Mouse (Mus musculus) liver, embryonic 14.5 days (tissue): ENCODE measurements at regions not wholly inside any gene's neighbourhood (a gene's known extent, or its start where the extent isn't known, plus 50 kb on each side); places are given as distances from the start of the nearest gene placed in this dataset.

ENCODE experiments used
- ATAC-seq: fragments of 200-750 bp; cut with Nextera tagmentation; 2 replicates; pipeline ENCODE4 v1.8.0; 2017; ENCODE audit warnings: moderate number of reproducible peaks, mild to moderate bottlenecking, moderate library complexity; ENCODE audit not compliant: insufficient read depth
- DNase-seq, 3 experiments: peaks; one replicate each; pipeline ENCODE4 v3.0.0-alpha.2; 2012 to 2013; ENCODE audit warnings: low read depth in 3 of 3, low spot score in 3 of 3
- H3K27ac ChIP-seq: fragments of 300-500 bp; sonication (generic); 2 replicates; pipeline ENCODE4 v1.5.1; 2014; ENCODE audit warnings: moderate library complexity, mild to moderate bottlenecking, control low read depth, inconsistent platforms
- H3K27me3 ChIP-seq: fragments of 300-500 bp; sonication (generic); 2 replicates; pipeline ENCODE4 v1.6.1; 2014; ENCODE audit warnings: mild to moderate bottlenecking, low read length, moderate library complexity; ENCODE audit not compliant: control insufficient read depth, insufficient read depth
- H3K36me3 ChIP-seq: fragments of 300-500 bp; sonication (generic); replicated peaks from 2 replicates; pipeline ENCODE4 v1.6.1; 2014; ENCODE audit warnings: low read depth; ENCODE audit not compliant: control insufficient read depth, insufficient read depth
- H3K4me1 ChIP-seq, 2 experiments: fragments of 200-500 bp in 1 of 2; fragments of 300-500 bp in 1 of 2; sonication (generic) in 1 of 2; replicated peaks; 2 replicates each; pipeline ENCODE4 v1.6.1; 2012 to 2014; ENCODE audit warnings: antibody characterized with exemption in 1 of 2, inconsistent platforms in 1 of 2, low read length in 1 of 2; ENCODE audit not compliant: control insufficient read depth in 2 of 2, insufficient read depth in 2 of 2
- H3K4me2 ChIP-seq: fragments of 300-500 bp; sonication (generic); 2 replicates; pipeline ENCODE4 v1.6.1; 2014; ENCODE audit warnings: low read depth, mild to moderate bottlenecking, control low read depth, moderate library complexity
- H3K4me3 ChIP-seq, 2 experiments: fragments of 200-500 bp in 1 of 2; fragments of 300-500 bp in 1 of 2; sonication (generic) in 1 of 2; 2 replicates each; pipeline ENCODE4 v1.5.1; 2012 to 2014; ENCODE audit warnings: low read depth in 2 of 2, low read length in 2 of 2, mild to moderate bottlenecking in 2 of 2, control low read depth in 1 of 2, inconsistent platforms in 1 of 2, moderate library complexity in 1 of 2; ENCODE audit not compliant: insufficient read depth in 1 of 2
- H3K9ac ChIP-seq: fragments of 300-500 bp; sonication (generic); replicated peaks from 2 replicates; pipeline ENCODE4 v1.6.1; 2014; ENCODE audit warnings: mild to moderate bottlenecking, control low read depth, moderate library complexity
- H3K9me3 ChIP-seq: fragments of 300-500 bp; sonication (generic); 2 replicates; pipeline ENCODE4 v1.6.1; 2016; ENCODE audit warnings: low read length, mixed read lengths; ENCODE audit not compliant: control insufficient read depth
- CTCF ChIP-seq: IDR thresholded peaks from 2 replicates; pipeline ENCODE4 v1.5.1; 2016; ENCODE audit warnings: antibody characterized with exemption, low read depth, control low read depth
- EP300 ChIP-seq: IDR thresholded peaks from 2 replicates; pipeline ENCODE4 v1.6.1; 2016; ENCODE audit warnings: antibody characterized with exemption, low read depth
- WGBS: fragments of 180-500 bp; shearing (Covaris S2); extraction: QIAGEN DNeasy Blood & Tissue Kit; methylation state at CpG from one replicate; pipeline ENCODE4 v1.1.7; 2014; ENCODE audit not compliant: insufficient replicate concordance; 5-methylcytosine and 5-hydroxymethylcytosine counted together

- TF ChIP-seq EP300 (no peak), CTCF (no peak)
- 74% methylated on average over 9 of the region's 9 CpGs for WGBS
- Histone ChIP-seq H3K9me3 (no peaks in the 10 kb centered on the region), H3K4me2 (no peak overlapping the region), H3K9ac (no peak overlapping the region), H3K27ac (no peak overlapping the region), H3K27me3 (no peaks in the 10 kb centered on the region), H3K36me3 (no peaks in the 10 kb centered on the region), H3K4me3 (no peak overlapping the region), H3K4me1 (no peaks in the 10 kb centered on the region)
- DNase-seq (no peak), ATAC-seq (no peak)
Measured at GRCm38 (mm10) chr10:70364976-70365345, 75.3 kb upstream of the Fam13c start.

GRCm38 (mm10) chr10:70365504-70365903, 74.8 kb upstream of the Fam13c start:
- WGBS = 72% methylated on average over 9 of the region's 9 CpGs
- Histone ChIP-seq H3K9me3 (no peaks in the 10 kb centered on the region), H3K4me3 (no peak overlapping the region), H3K27ac (no peak overlapping the region), H3K36me3 (no peaks in the 10 kb centered on the region), H3K9ac (no peak overlapping the region), H3K4me2 (no peak overlapping the region), H3K27me3 (no peaks in the 10 kb centered on the region), H3K4me1 (no peaks in the 10 kb centered on the region)
- ATAC-seq (no peak), DNase-seq (no peak)
- no peak for TF ChIP-seq CTCF
- TF ChIP-seq EP300 = no peak

- ATAC-seq (no peak), DNase-seq (no peak)
- no peak overlapping the region for H3K4me2 ChIP-seq
- H3K27me3 ChIP-seq = no peaks in the 10 kb centered on the region
- H3K9me3 ChIP-seq = no peaks in the 10 kb centered on the region
- no peak overlapping the region for H3K9ac ChIP-seq
- 67% methylated on average over 11 of the region's 11 CpGs for WGBS
- H3K4me3 ChIP-seq = no peak overlapping the region
- TF ChIP-seq EP300 = no peak
- TF ChIP-seq CTCF = no peak
- H3K36me3 ChIP-seq = no peaks in the 10 kb centered on the region
- no peak overlapping the region for H3K27ac ChIP-seq
- H3K4me1 ChIP-seq = no peaks in the 10 kb centered on the region
Measured at GRCm38 (mm10) chr10:70367866-70368265, 72.4 kb upstream of the Fam13c start.

GRCm38 (mm10) chr10:70368685-70369084, 71.6 kb upstream of the Fam13c start:
- Histone ChIP-seq H3K9ac (no peak overlapping the region), H3K9me3 (no peaks in the 10 kb centered on the region), H3K27me3 (no peaks in the 10 kb centered on the region), H3K4me2 (no peak overlapping the region), H3K4me3 (no peak overlapping the region), H3K27ac (no peak overlapping the region), H3K36me3 (no peaks in the 10 kb centered on the region), H3K4me1 (no peaks in the 10 kb centered on the region)
- ATAC-seq = no peak
- TF ChIP-seq CTCF (peak; percentile 35), EP300 (no peak)
- no peak for DNase-seq
- 23% methylated on average over 7 of the region's 7 CpGs for WGBS

GRCm38 (mm10) chr10:70372411-70373136, 67.7 kb upstream of the Fam13c start:
- TF ChIP-seq CTCF (no peak), EP300 (no peak)
- Histone ChIP-seq H3K4me2 (no peak overlapping the region), H3K4me1 (no peaks in the 10 kb centered on the region), H3K27ac (no peak overlapping the region), H3K9ac (no peak overlapping the region), H3K27me3 (no peaks in the 10 kb centered on the region), H3K36me3 (no peaks in the 10 kb centered on the region), H3K4me3 (no peak overlapping the region), H3K9me3 (no peaks in the 10 kb centered on the region)
- 59% methylated on average over 6 of the region's 6 CpGs for WGBS
- DNase-seq = no peak
- ATAC-seq = no peak
